Comparison of ENCODE assay signal across 17 mouse cellular contexts in the genomic region with DNA sequence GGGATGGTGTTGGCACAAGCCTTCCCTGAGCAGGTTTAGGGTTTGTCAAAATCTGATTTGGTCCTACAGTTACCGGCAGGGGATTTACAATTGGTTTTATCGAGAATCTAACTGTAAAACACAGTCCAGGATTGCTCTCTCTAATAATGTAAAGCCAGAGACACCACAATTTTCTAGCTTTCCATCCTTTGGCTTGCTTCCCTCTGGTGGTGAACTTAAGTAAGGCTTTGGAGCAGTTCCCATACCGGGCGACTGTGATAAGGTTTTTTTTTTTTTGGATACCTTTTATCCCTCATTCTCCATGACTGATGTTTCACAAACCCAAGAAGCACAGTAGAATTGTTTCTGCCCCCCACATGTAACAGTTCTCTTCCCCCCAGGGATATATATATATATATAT.
DNase-seq lines count a peak whose midpoint lies in the region; ATAC-seq and TF ChIP-seq lines count a peak whose summit lies in the region.
"Had no signal": no experiment of that assay in that cellular context is flagged by ENCODE, and none has a peak within 500 bp of the region (broad histone marks: within the 10 kb centered on the region; RNA-seq: fewer than 3 reads in every experiment).

No protein-coding gene starts in this region.

- H3K9ac ChIP-seq in forebrain, embryonic 14.5 days (ENCODE audit: low read length), result no peak overlapping the region
- H3K9ac ChIP-seq in forebrain, embryonic 16.5 days (replicated peaks; ENCODE audit: low read depth, low read length), result no peak overlapping the region
- no peak overlapping the region for H3K9ac ChIP-seq in liver, postnatal 0 days (replicated peaks)
- H3K9ac ChIP-seq in liver, embryonic 11.5 days (ENCODE audit: low read depth, low read length), result no peak overlapping the region
- H3K9ac ChIP-seq: kidney, embryonic 15.5 days; limb, embryonic 13.5 days; lung, embryonic 15.5 days had no signal

- WGBS in forebrain, embryonic 14.5 days, result 75% methylated on average over 4 of the region's 4 CpGs
- 82% methylated on average over 4 of the region's 4 CpGs for WGBS in forebrain, embryonic 16.5 days
- WGBS in liver, postnatal 0 days (ENCODE audit: insufficient replicate concordance), result 53% methylated on average over 4 of the region's 4 CpGs
- WGBS in liver, embryonic 11.5 days, result 56% methylated on average over 4 of the region's 4 CpGs

- no peak for TF ChIP-seq EP300 in liver, postnatal 0 days (IDR thresholded peaks at IDR 0.05; ENCODE audit: low read depth)

- no peaks in the 10 kb centered on the region for H3K27me3 ChIP-seq in forebrain, embryonic 14.5 days (replicated peaks; ENCODE audit: control insufficient read depth, insufficient read depth, low read length)
- H3K27me3 ChIP-seq in forebrain, embryonic 16.5 days (replicated peaks; ENCODE audit: control insufficient read depth, insufficient read depth, low read length), result no peaks in the 10 kb centered on the region
- no peaks in the 10 kb centered on the region for H3K27me3 ChIP-seq in liver, postnatal 0 days (ENCODE audit: insufficient read depth, low read length)
- no peaks in the 10 kb centered on the region for H3K27me3 ChIP-seq in liver, embryonic 11.5 days (replicated peaks; ENCODE audit: control insufficient read depth, insufficient read depth, low read length)
- no peaks in the 10 kb centered on the region for H3K27me3 ChIP-seq in E14TG2a.4 (ENCODE audit: insufficient read depth, low read length)
- H3K27me3 ChIP-seq: kidney, embryonic 15.5 days; limb, embryonic 13.5 days; lung, embryonic 15.5 days; megakaryocyte, embryonic 14.5 days had no signal

- ATAC-seq in forebrain, embryonic 14.5 days, result no peak
- no peak for ATAC-seq in forebrain, embryonic 16.5 days
- no peak for ATAC-seq in liver, postnatal 0 days
- ATAC-seq in liver, embryonic 11.5 days (replicated peaks; ENCODE audit: low FRiP score), result no peak

- H3K27ac ChIP-seq in forebrain, embryonic 14.5 days (ENCODE audit: low read depth, low read length), result no peak overlapping the region
- H3K27ac ChIP-seq in forebrain, embryonic 16.5 days (ENCODE audit: low read length), result no peak overlapping the region
- H3K27ac ChIP-seq in liver, postnatal 0 days (ENCODE audit: low read depth), result no peak overlapping the region
- no peak overlapping the region for H3K27ac ChIP-seq in liver, embryonic 11.5 days (ENCODE audit: low read depth, low read length)
- H3K27ac ChIP-seq: kidney, embryonic 15.5 days; limb, embryonic 13.5 days; lung, embryonic 15.5 days had no signal

- peak; percentile 45 for TF ChIP-seq CTCF in liver, postnatal 0 days (IDR thresholded peaks at IDR 0.05; ENCODE audit: low read depth)
- TF ChIP-seq CTCF in E14TG2a.4 (conservative IDR thresholded peaks at IDR 0.05; ENCODE audit: low read length), result peak; percentile 28
- TF ChIP-seq CTCF in brain, embryonic 14.5 days (IDR thresholded peaks at IDR 0.05; ENCODE audit: borderline replicate concordance, extremely low read depth, insufficient read depth, insufficient read length), result peak; percentile 2; the same call in 1 of the 2 replicates

- no peak overlapping the region for H3K4me3 ChIP-seq in forebrain, embryonic 14.5 days (ENCODE audit: low read depth, low read length)
- no peak overlapping the region for H3K4me3 ChIP-seq in forebrain, embryonic 16.5 days (replicated peaks; ENCODE audit: low read length)
- no peak overlapping the region for H3K4me3 ChIP-seq in liver, postnatal 0 days (ENCODE audit: low read depth, low read length)
- no peak overlapping the region for H3K4me3 ChIP-seq in liver, embryonic 11.5 days (ENCODE audit: low read depth, low read length)
- no peak overlapping the region for H3K4me3 ChIP-seq in E14TG2a.4 (replicated peaks; ENCODE audit: low read length)
- H3K4me3 ChIP-seq: erythroblast, embryonic 14.5 days; kidney, embryonic 15.5 days; limb, embryonic 13.5 days; lung, embryonic 15.5 days; megakaryocyte, embryonic 14.5 days had no signal

- H3K9me3 ChIP-seq in forebrain, embryonic 14.5 days (replicated peaks; ENCODE audit: control insufficient read depth, low read length), result no peaks in the 10 kb centered on the region
- H3K9me3 ChIP-seq in forebrain, embryonic 16.5 days (ENCODE audit: control insufficient read depth, low read length), result no peaks in the 10 kb centered on the region
- H3K9me3 ChIP-seq in liver, postnatal 0 days (ENCODE audit: low read length), result no peaks in the 10 kb centered on the region
- H3K9me3 ChIP-seq in liver, embryonic 11.5 days (ENCODE audit: control insufficient read depth, low read length), result no peaks in the 10 kb centered on the region
- H3K9me3 ChIP-seq in E14TG2a.4 (ENCODE audit: low read length), result 0 out of 2 replicates have a peak, but pooled peaks cover 5% of the 10 kb centered on the region
- H3K9me3 ChIP-seq: limb, embryonic 13.5 days; lung, embryonic 15.5 days had no signal

- H3K4me1 ChIP-seq in forebrain, embryonic 14.5 days (ENCODE audit: control insufficient read depth, insufficient read depth, low read length), result no peaks in the 10 kb centered on the region
- H3K4me1 ChIP-seq in forebrain, embryonic 16.5 days (replicated peaks; ENCODE audit: control insufficient read depth, insufficient read depth, low read length), result no peaks in the 10 kb centered on the region
- H3K4me1 ChIP-seq in liver, postnatal 0 days (ENCODE audit: insufficient read depth), result no peaks in the 10 kb centered on the region
- no peaks in the 10 kb centered on the region for H3K4me1 ChIP-seq in liver, embryonic 11.5 days (replicated peaks; ENCODE audit: control insufficient read depth, insufficient read depth, low read length)
- H3K4me1 ChIP-seq in E14TG2a.4 (replicated peaks; ENCODE audit: low read depth, low read length), result 0 out of 2 replicates have a peak, but pooled peaks cover 3% of the 10 kb centered on the region
- H3K4me1 ChIP-seq: kidney, embryonic 15.5 days; limb, embryonic 13.5 days; lung, embryonic 15.5 days; megakaryocyte, embryonic 14.5 days had no signal

- DNase-seq in forebrain, embryonic 14.5 days (ENCODE audit: low spot score), result peak; percentile 10
- no peak for DNase-seq in liver, postnatal 0 days
- DNase-seq in liver, embryonic 11.5 days (ENCODE audit: low spot score), result no peak
- DNase-seq in brain, embryonic 14.5 days (ENCODE audit: low read depth), result peak; percentile 9
- DNase-seq in neural tube, embryonic 10.5 days (ENCODE audit: extremely low spot score, low spot score), result no peak
- no peak for DNase-seq in kidney, adult 8-10 months
- DNase-seq: cerebellum, adult 8-10 months; gastrocnemius, postnatal 14 days; heart, postnatal 14 days; thymus, postnatal 36 days had no signal

- H3K36me3 ChIP-seq in forebrain, embryonic 14.5 days (ENCODE audit: control insufficient read depth, insufficient read depth, low read length), result no peaks in the 10 kb centered on the region
- no peaks in the 10 kb centered on the region for H3K36me3 ChIP-seq in forebrain, embryonic 16.5 days (ENCODE audit: control insufficient read depth, insufficient read depth)
- H3K36me3 ChIP-seq in liver, postnatal 0 days (replicated peaks; ENCODE audit: insufficient read depth, low read length), result no peaks in the 10 kb centered on the region
- no peaks in the 10 kb centered on the region for H3K36me3 ChIP-seq in liver, embryonic 11.5 days (ENCODE audit: control insufficient read depth, insufficient read depth, low read length)
- H3K36me3 ChIP-seq in E14TG2a.4 (ENCODE audit: insufficient read depth, low read length), result no peaks in the 10 kb centered on the region
- H3K36me3 ChIP-seq: kidney, embryonic 15.5 days; limb, embryonic 13.5 days; lung, embryonic 15.5 days had no signal

- TF ChIP-seq POLR2A in brain, embryonic 14.5 days (IDR thresholded peaks at IDR 0.05; ENCODE audit: borderline replicate concordance, extremely low read depth, insufficient read depth, insufficient read length, poor library complexity, severe bottlenecking), result no peak

- H3K4me2 ChIP-seq in forebrain, embryonic 14.5 days (ENCODE audit: low read length), result no peak overlapping the region
- H3K4me2 ChIP-seq in forebrain, embryonic 16.5 days (ENCODE audit: low read length), result no peak overlapping the region
- no peak overlapping the region for H3K4me2 ChIP-seq in liver, postnatal 0 days (ENCODE audit: low read depth, low read length)
- no peak overlapping the region for H3K4me2 ChIP-seq in liver, embryonic 11.5 days
- H3K4me2 ChIP-seq: kidney, embryonic 15.5 days; limb, embryonic 13.5 days; lung, embryonic 15.5 days had no signal

Comparison
In these comparisons a context has a peak if more than half of its experiments do, and no peak if none do; other contexts are left out.
1. DNase-seq: peak in forebrain, embryonic 14.5 days (single experiment) and brain, embryonic 14.5 days (single experiment); none in liver, postnatal 0 days (single experiment), liver, embryonic 11.5 days (single experiment), neural tube, embryonic 10.5 days (single experiment) and kidney, adult 8-10 months (0 of 2).
2. Peak in every context shown above with its lines, with median percentiles within 50 percentile points of each other: CTCF ChIP-seq.